Mouse (Mus musculus) intestine, embryonic 16.5 days (tissue): Measurements from ENCODE around the gene Pgf. TPM values are rescaled to one million over a fixed set of nuclear protein-coding genes. Genes with fewer than 3 reads are reported as not detected.

Experiments
- ATAC-seq: fragments of 200-750 bp; cut with Nextera tagmentation; 2 replicates; pipeline ENCODE4 v1.8.0; 2017; ENCODE audit warnings: moderate TSS enrichment, moderate library complexity
- H3K27ac ChIP-seq: fragments of 300-500 bp; sonication (generic); 2 replicates; pipeline ENCODE4 v1.5.1; 2014; ENCODE audit warnings: mild to moderate bottlenecking, low read length
- H3K27me3 ChIP-seq: fragments of 300-500 bp; sonication (generic); replicated peaks from 2 replicates; pipeline ENCODE4 v1.6.1; 2014; ENCODE audit warnings: low read length, control low read depth, mixed read lengths; ENCODE audit not compliant: control insufficient read depth, insufficient read depth
- H3K36me3 ChIP-seq: fragments of 300-500 bp; sonication (generic); 2 replicates; pipeline ENCODE4 v1.6.1; 2014; ENCODE audit warnings: low read length, control low read depth; ENCODE audit not compliant: control insufficient read depth, insufficient read depth
- H3K4me1 ChIP-seq: fragments of 300-500 bp; sonication (generic); 2 replicates; pipeline ENCODE4 v1.6.1; 2014; ENCODE audit warnings: low read length, control low read depth, mixed read lengths; ENCODE audit not compliant: control insufficient read depth, insufficient read depth
- H3K4me2 ChIP-seq: fragments of 300-500 bp; sonication (generic); 2 replicates; pipeline ENCODE4 v1.6.1; 2014; ENCODE audit warnings: low read depth, low read length, control low read depth
- H3K4me3 ChIP-seq: fragments of 300-500 bp; sonication (generic); 2 replicates; pipeline ENCODE4 v1.5.1; 2014; ENCODE audit warnings: mild to moderate bottlenecking, low read length
- H3K9ac ChIP-seq: fragments of 300-500 bp; sonication (generic); 2 replicates; pipeline ENCODE4 v1.6.1; 2014; ENCODE audit warnings: low read depth, low read length
- H3K9me3 ChIP-seq: fragments of 300-500 bp; sonication (generic); 2 replicates; pipeline ENCODE4 v1.6.1; 2016; ENCODE audit warnings: low read length, control low read depth; ENCODE audit not compliant: control insufficient read depth
- WGBS: fragments of 180-500 bp; shearing (Covaris S2); extraction: QIAGEN DNeasy Blood & Tissue Kit; methylation state at CpG from one replicate; pipeline ENCODE4 v1.1.7; 2014; 5-methylcytosine and 5-hydroxymethylcytosine counted together
- polyA plus RNA-seq: library from polyadenylated mRNA; unstranded; fragments of >200 nt; fragmentation: Nextera tagmentation; extraction: Ambion mirVana; gene quantifications from 2 replicates; pipeline ENCODE4 v1.2.1, GENCODE M21; 2015

The Pgf gene
- polyA plus RNA-seq, 1 experiment from 2014 or later = 12.4 TPM

GRCm38 (mm10) chr12:85141096-85141495 lies 36.5 kb downstream of the Pgf start:
- Histone ChIP-seq H3K27me3 (no peaks in the 10 kb centered on the region; the same call in 1 of the 2 replicates), H3K36me3 (no peaks in the 10 kb centered on the region), H3K9me3 (no peaks in the 10 kb centered on the region), H3K4me3 (no peak overlapping the region), H3K9ac (no peak overlapping the region), H3K4me2 (no peak overlapping the region), H3K4me1 (peaks cover 10% of the 10 kb centered on the region; the same call in 1 of the 2 replicates), H3K27ac (no peak overlapping the region)
- WGBS = 79% methylated on average over 6 of the region's 6 CpGs
- ATAC-seq = no peak

- Histone ChIP-seq H3K36me3 (no peaks in the 10 kb centered on the region), H3K27ac (no peak overlapping the region), H3K9ac (no peak overlapping the region), H3K4me3 (no peak overlapping the region), H3K4me1 (peaks cover 7% of the 10 kb centered on the region; the same call in 1 of the 2 replicates), H3K9me3 (no peaks in the 10 kb centered on the region), H3K27me3 (no peaks in the 10 kb centered on the region; the same call in 1 of the 2 replicates), H3K4me2 (no peak overlapping the region)
- 40% methylated on average over 18 of the region's 18 CpGs for WGBS
- ATAC-seq = no peak
Observed at GRCm38 (mm10) chr12:85140036-85140701, 37.4 kb downstream of the Pgf start.

- Histone ChIP-seq H3K4me3 (no peak overlapping the region), H3K4me1 (peaks cover 4% of the 10 kb centered on the region; the same call in 1 of the 2 replicates), H3K27ac (no peak overlapping the region), H3K4me2 (no peak overlapping the region), H3K9me3 (no peaks in the 10 kb centered on the region), H3K36me3 (peaks cover 3% of the 10 kb centered on the region; the same call in 1 of the 2 replicates), H3K9ac (no peak overlapping the region), H3K27me3 (no peaks in the 10 kb centered on the region; the same call in 1 of the 2 replicates)
- 72% methylated on average over 4 of the region's 4 CpGs for WGBS
- no peak for ATAC-seq
Observed at GRCm38 (mm10) chr12:85136627-85137026, 41.0 kb downstream of the Pgf start.

GRCm38 (mm10) chr12:85135513-85136470 lies 41.8 kb downstream of the Pgf start:
- no peak overlapping the region for H3K4me3 ChIP-seq
- no peak overlapping the region for H3K9ac ChIP-seq
- H3K9me3 ChIP-seq = no peaks in the 10 kb centered on the region
- H3K27ac ChIP-seq = no peak overlapping the region
- no peak overlapping the region for H3K4me2 ChIP-seq
- peaks cover 10% of the 10 kb centered on the region for H3K36me3 ChIP-seq
- WGBS = 77% methylated on average over 19 of the region's 19 CpGs
- H3K4me1 ChIP-seq = peaks cover 4% of the 10 kb centered on the region; the same call in 1 of the 2 replicates
- ATAC-seq = peak; percentile 44
- no peaks in the 10 kb centered on the region; the same call in 1 of the 2 replicates for H3K27me3 ChIP-seq

- Histone ChIP-seq H3K36me3 (peaks cover 23% of the 10 kb centered on the region), H3K27ac (no peak overlapping the region), H3K4me1 (peaks cover 4% of the 10 kb centered on the region; the same call in 1 of the 2 replicates), H3K9me3 (no peaks in the 10 kb centered on the region), H3K27me3 (no peaks in the 10 kb centered on the region), H3K4me2 (no peak overlapping the region), H3K9ac (no peak overlapping the region), H3K4me3 (no peak overlapping the region)
- no peak for ATAC-seq
- 86% methylated on average over 8 of the region's 8 CpGs for WGBS
Observed at GRCm38 (mm10) chr12:85134043-85134794, 43.4 kb downstream of the Pgf start.

GRCm38 (mm10) chr12:85131361-85131760 lies 46.2 kb downstream of the Pgf start:
- no peak for ATAC-seq
- Histone ChIP-seq H3K4me3 (no peak overlapping the region), H3K9me3 (no peaks in the 10 kb centered on the region), H3K4me2 (no peak overlapping the region), H3K36me3 (peaks cover 31% of the 10 kb centered on the region), H3K27me3 (no peaks in the 10 kb centered on the region), H3K4me1 (no peaks in the 10 kb centered on the region), H3K9ac (no peak overlapping the region), H3K27ac (no peak overlapping the region)
- WGBS = 87% methylated on average over 6 of the region's 6 CpGs

GRCm38 (mm10) chr12:85129426-85129978 lies 48.1 kb downstream of the Pgf start:
- Histone ChIP-seq H3K9me3 (no peaks in the 10 kb centered on the region), H3K36me3 (peaks cover 34% of the 10 kb centered on the region), H3K27ac (no peak overlapping the region), H3K4me3 (no peak overlapping the region), H3K9ac (no peak overlapping the region), H3K27me3 (no peaks in the 10 kb centered on the region), H3K4me2 (no peak overlapping the region), H3K4me1 (no peaks in the 10 kb centered on the region)
- WGBS = 93% methylated on average over 9 of the region's 9 CpGs
- ATAC-seq = no peak

GRCm38 (mm10) chr12:85126986-85127603 lies 50.5 kb downstream of the Pgf start:
- H3K9ac ChIP-seq = no peak overlapping the region
- peaks cover 44% of the 10 kb centered on the region for H3K36me3 ChIP-seq
- H3K4me1 ChIP-seq = no peaks in the 10 kb centered on the region
- H3K9me3 ChIP-seq = no peaks in the 10 kb centered on the region
- H3K4me3 ChIP-seq = no peak overlapping the region
- peak; percentile 38 for ATAC-seq
- no peak overlapping the region for H3K4me2 ChIP-seq
- H3K27me3 ChIP-seq = no peaks in the 10 kb centered on the region
- H3K27ac ChIP-seq = no peak overlapping the region
- 81% methylated on average over 8 of the region's 8 CpGs for WGBS
